Mouse (Mus musculus) forebrain, postnatal 0 days (tissue): ENCODE data around the gene Map4. TPM values are rescaled to one million over a fixed set of nuclear protein-coding genes. Genes with fewer than 3 reads are reported as not detected.
A peak's percentile ranks its signal among the peaks of the same experiment; 100 is the strongest.

Experiments
- ATAC-seq: fragments of 200-750 bp; cut with Nextera tagmentation; 2 replicates; pipeline ENCODE4 v1.8.0; 2017; ENCODE audit warnings: mild to moderate bottlenecking, moderate library complexity
- DNase-seq: peaks from one replicate; pipeline ENCODE4 v3.0.0-alpha.2; 2015
- H3K27ac ChIP-seq: fragments of 300-500 bp; sonication (generic); 2 replicates; pipeline ENCODE4 v1.5.1; 2014; ENCODE audit warnings: low read depth, mild to moderate bottlenecking, antibody characterized with exemption, low read length, moderate library complexity, mixed read lengths
- H3K27me3 ChIP-seq: fragments of 300-500 bp; sonication (generic); 2 replicates; pipeline ENCODE4 v1.6.1; 2014; ENCODE audit warnings: mild to moderate bottlenecking, low read length, mixed read lengths; ENCODE audit not compliant: insufficient read depth
- H3K36me3 ChIP-seq: fragments of 300-500 bp; sonication (generic); 2 replicates; pipeline ENCODE4 v1.6.1; 2014; ENCODE audit warnings: mild to moderate bottlenecking, moderate library complexity; ENCODE audit not compliant: insufficient read depth
- H3K4me1 ChIP-seq: fragments of 300-500 bp; sonication (generic); 2 replicates; pipeline ENCODE4 v1.6.1; 2014; ENCODE audit warnings: antibody characterized with exemption; ENCODE audit not compliant: insufficient read depth
- H3K4me2 ChIP-seq: fragments of 300-500 bp; sonication (generic); 2 replicates; pipeline ENCODE4 v1.6.1; 2014; ENCODE audit warnings: low read depth, mild to moderate bottlenecking, moderate library complexity
- H3K4me3 ChIP-seq: fragments of 300-500 bp; sonication (generic); 2 replicates; pipeline ENCODE4 v1.5.1; 2014; ENCODE audit warnings: low read depth, low read length, mixed read lengths
- H3K9ac ChIP-seq: fragments of 300-500 bp; sonication (generic); 2 replicates; pipeline ENCODE4 v1.6.1; 2014; ENCODE audit warnings: mild to moderate bottlenecking
- H3K9me3 ChIP-seq: fragments of 300-500 bp; sonication (generic); 2 replicates; pipeline ENCODE4 v1.6.1; 2016; ENCODE audit warnings: low read length
- CTCF ChIP-seq: sonication (generic); IDR thresholded peaks from 2 replicates; pipeline ENCODE4 v1.5.1; 2016; ENCODE audit warnings: antibody characterized with exemption, control low read depth, low read depth
- WGBS: fragments of 180-500 bp; shearing (Covaris S2); extraction: QIAGEN DNeasy Blood & Tissue Kit; methylation state at CpG from one replicate; pipeline ENCODE4 v1.1.7; 2014; 5-methylcytosine and 5-hydroxymethylcytosine counted together
- polyA plus RNA-seq: library from polyadenylated mRNA; unstranded; fragments of >200 nt; fragmentation: Nextera tagmentation; extraction: Ambion mirVana; gene quantifications from 2 replicates; pipeline ENCODE4 v1.2.1, GENCODE M21; 2015
- total RNA-seq: library from RNA; depleted of rRNA; stranded (reverse); fragments of >200 nt; gene quantifications from 2 replicates; pipeline ENCODE4 v1.2.3, GENCODE M21; 2014

Map4 gene
- total and polyA plus RNA-seq, 2 experiments from 2014 or later = 201 to 237 TPM

DNA sequence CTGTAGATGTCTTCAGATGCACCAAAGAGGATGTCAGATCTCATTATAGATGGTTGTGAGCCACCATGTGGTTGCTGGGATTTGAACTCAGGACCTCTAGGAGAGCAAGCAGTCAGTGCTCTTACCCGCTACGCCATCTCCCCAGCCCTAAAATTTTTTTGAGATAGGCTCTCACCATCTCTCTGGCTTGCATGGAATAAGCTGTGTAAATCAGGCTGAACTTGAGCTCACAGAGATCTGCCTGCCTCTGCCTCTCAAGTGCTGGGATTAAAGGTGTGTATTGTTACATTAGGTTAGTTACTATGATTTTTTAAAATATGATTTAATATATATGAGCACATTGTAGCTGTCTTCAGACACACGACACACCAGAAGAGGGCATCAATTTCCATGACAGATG is 2.1 kb upstream of the Map4 start:
- TF ChIP-seq CTCF = no peak
- no peak overlapping the region for H3K27ac ChIP-seq
- no peak for ATAC-seq

DNA sequence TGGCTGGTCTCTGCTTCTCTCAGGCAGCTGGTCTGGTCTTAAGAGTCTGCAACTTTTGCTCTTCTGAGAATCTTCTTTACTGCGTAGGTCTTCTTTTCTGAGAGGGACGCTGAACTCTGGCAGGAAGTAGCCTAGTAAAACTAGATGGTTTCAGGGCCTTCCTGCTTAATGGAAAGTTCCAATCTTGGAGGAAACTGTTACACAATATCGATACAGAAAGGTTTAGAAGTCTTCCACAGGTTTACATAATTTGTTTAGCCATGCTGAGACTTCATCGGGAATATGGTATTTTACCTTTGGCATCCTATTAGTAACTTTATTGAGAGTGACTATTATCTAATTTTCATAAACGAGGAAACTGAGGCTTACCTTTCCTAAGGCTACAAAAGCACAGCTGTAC is 1.2 kb upstream of the Map4 start:
- Histone ChIP-seq H3K27me3 (no peaks in the 10 kb centered on the region), H3K36me3 (no peaks in the 10 kb centered on the region), H3K4me2 (no peak overlapping the region), H3K27ac (no peak overlapping the region), H3K9me3 (no peaks in the 10 kb centered on the region), H3K9ac (no peak overlapping the region), H3K4me3 (no peak overlapping the region), H3K4me1 (peaks cover 5% of the 10 kb centered on the region; the same call in 1 of the 2 replicates)
- 95% methylated on average over 5 of the region's 5 CpGs for WGBS
- ATAC-seq = no peak
- no peak for TF ChIP-seq CTCF
- no peak for DNase-seq

More for the DNA sequence above, 2.1 kb upstream of the Map4 start:
- no peaks in the 10 kb centered on the region for H3K9me3 ChIP-seq
- peaks cover 5% of the 10 kb centered on the region; the same call in 1 of the 2 replicates for H3K4me1 ChIP-seq
- WGBS = 97% methylated on average over 3 of the region's 3 CpGs
- DNase-seq = no peak
- no peak overlapping the region for H3K4me2 ChIP-seq
- no peak overlapping the region for H3K4me3 ChIP-seq
- no peak overlapping the region for H3K9ac ChIP-seq
- no peaks in the 10 kb centered on the region for H3K27me3 ChIP-seq
- no peaks in the 10 kb centered on the region for H3K36me3 ChIP-seq

DNA sequence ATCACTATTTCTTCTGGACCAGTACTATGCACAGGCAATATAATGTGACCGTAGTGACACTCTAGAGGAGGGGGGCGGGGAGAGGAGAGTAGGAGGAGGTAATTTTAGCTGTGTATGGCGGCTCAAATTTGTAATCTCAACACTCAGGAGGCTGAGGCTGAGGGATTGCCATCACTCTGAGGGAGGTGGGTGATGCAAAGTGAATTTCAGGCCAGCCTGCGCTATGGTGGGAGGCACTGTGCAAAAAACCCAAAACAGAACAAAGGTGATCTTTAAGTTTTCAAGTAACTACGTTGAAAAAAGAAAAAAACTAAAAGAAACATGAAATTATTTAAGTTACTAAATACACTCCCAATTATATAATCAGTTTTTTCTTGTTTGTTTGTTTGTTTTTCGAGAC is 508 bp upstream of the Map4 start:
- DNase-seq = no peak
- peak overlapping the region; percentile 94 for H3K27ac ChIP-seq
- H3K4me2 ChIP-seq = peak overlapping the region; percentile 39
- H3K4me1 ChIP-seq = peaks cover 5% of the 10 kb centered on the region; the same call in 1 of the 2 replicates
- 75% methylated on average over 6 of the region's 6 CpGs for WGBS
- H3K27me3 ChIP-seq = no peaks in the 10 kb centered on the region
- no peak for TF ChIP-seq CTCF
- H3K4me3 ChIP-seq = peak overlapping the region; percentile 67
- ATAC-seq = no peak
- no peaks in the 10 kb centered on the region for H3K36me3 ChIP-seq
- H3K9me3 ChIP-seq = no peaks in the 10 kb centered on the region
- H3K9ac ChIP-seq = peak overlapping the region; percentile 69

DNA sequence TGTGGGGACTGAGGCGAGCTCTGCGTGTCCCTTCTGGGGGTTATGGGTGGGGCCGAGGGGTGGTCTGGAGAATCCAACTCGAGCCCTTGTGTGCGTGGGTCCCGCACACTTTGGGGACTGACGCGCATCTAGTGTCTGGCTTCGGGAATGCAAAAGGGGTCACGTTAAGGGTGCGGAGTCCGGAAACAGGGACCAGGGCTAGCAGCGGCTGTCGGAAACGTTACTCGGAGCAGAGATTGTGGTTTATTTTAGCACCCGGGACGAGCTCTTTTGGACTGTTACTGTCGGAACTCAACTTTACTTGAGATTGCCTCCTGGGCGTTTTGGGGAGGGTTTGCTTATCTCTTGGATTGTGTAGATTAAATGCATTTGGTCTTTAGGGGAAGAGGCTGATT is 1.1 kb downstream of the Map4 start:
- peak overlapping the region; percentile 94 for H3K27ac ChIP-seq
- no peaks in the 10 kb centered on the region for H3K9me3 ChIP-seq
- ATAC-seq (no peak), DNase-seq (peak; percentile 44)
- H3K4me1 ChIP-seq = peaks cover 5% of the 10 kb centered on the region; the same call in 1 of the 2 replicates
- TF ChIP-seq CTCF = no peak
- H3K4me2 ChIP-seq = peak overlapping the region; percentile 63
- peak overlapping the region; percentile 69 for H3K9ac ChIP-seq
- under 1% methylated on average over 20 of the region's 20 CpGs for WGBS
- H3K36me3 ChIP-seq = no peaks in the 10 kb centered on the region
- H3K4me3 ChIP-seq = peak overlapping the region; percentile 67
- H3K27me3 ChIP-seq = no peaks in the 10 kb centered on the region

DNA sequence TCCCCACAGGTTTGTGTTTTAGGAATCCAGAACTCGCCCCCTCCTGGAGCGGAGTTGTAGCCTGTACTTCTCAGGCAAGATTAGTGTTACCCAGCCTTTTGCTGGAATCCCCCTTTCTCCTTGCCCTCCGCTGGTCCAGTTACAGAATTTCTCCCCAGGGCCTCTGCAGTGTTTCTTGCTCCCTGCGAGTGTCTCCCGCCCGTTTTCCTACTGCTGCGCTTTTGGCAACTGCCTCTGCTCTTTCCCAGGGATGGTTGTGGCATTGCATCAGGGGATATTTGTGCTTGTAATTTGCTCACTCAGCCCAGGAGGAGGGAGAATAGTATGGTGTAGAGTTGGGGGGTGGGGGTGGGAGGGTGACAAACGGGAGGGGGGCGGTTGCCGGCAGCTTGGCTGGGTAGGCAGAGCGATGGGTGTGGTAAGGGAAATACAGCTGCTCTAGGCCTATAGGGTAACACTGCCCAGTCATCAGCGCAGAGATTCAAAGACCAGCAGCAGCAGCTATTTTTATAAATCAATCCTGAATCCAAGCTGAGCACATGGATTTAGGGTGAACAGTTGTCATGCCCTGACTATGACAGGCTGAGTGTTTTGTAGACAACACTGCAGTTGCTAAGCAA is 1.6 kb downstream of the Map4 start:
- peak overlapping the region; percentile 63 for H3K4me2 ChIP-seq
- peak overlapping the region; percentile 69 for H3K9ac ChIP-seq
- H3K36me3 ChIP-seq = no peaks in the 10 kb centered on the region
- no peaks in the 10 kb centered on the region for H3K27me3 ChIP-seq
- peaks cover 5% of the 10 kb centered on the region; the same call in 1 of the 2 replicates for H3K4me1 ChIP-seq
- 1% methylated on average over 12 of the region's 12 CpGs for WGBS
- TF ChIP-seq CTCF = peak; percentile 41; the same call in 1 of the 2 replicates
- ATAC-seq = no peak
- no peaks in the 10 kb centered on the region for H3K9me3 ChIP-seq
- peak overlapping the region; percentile 67 for H3K4me3 ChIP-seq
- DNase-seq = peak; percentile 66
- H3K27ac ChIP-seq = peak overlapping the region; percentile 94

DNA sequence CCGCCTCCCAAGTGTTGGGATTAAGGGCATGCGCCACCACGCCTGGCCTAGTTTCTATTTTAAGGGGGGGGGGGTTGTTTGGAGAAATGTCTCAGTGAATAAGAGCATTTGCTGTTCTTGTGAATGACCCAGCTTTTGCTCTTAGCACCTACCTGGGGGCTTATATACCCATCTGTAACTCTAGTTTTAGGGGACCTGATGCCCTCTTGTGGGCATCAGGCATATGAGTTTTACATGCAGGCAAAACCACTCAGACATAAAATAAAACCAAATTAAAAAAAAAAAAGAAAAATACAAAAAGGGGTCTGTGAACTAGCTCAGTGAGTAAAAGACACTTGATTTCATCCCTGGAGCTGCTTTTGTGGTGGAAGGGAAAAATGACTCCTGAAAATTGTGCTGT is 8.1 kb downstream of the Map4 start:
- WGBS = 99% methylated on average over 3 of the region's 3 CpGs
- H3K9ac ChIP-seq = no peak overlapping the region

DNA sequence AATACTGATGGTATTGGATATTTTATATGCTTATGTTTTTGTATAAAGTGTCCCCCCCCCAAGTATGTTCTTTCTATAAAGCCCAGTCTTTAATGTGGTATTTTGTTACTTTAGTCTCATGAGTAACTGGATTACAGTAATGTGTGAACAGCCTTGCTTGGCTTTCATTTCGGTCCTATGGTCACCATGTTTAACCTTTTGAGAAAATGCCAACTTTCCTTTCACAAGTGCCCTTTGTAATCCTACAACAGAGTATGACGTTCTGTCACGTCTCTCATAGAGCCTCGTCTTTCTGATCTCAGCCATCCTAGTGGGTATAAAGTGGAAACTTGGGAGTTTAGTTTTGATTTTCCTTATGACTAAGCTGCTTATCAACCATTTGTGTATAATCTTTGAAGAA is 11.5 kb downstream of the Map4 start:
- no peaks in the 10 kb centered on the region for H3K36me3 ChIP-seq
- 60% methylated on average over 4 of the region's 4 CpGs for WGBS
- H3K4me2 ChIP-seq = no peak overlapping the region
- no peaks in the 10 kb centered on the region for H3K9me3 ChIP-seq
- H3K4me3 ChIP-seq = no peak overlapping the region
- H3K4me1 ChIP-seq = no peaks in the 10 kb centered on the region
- DNase-seq (no peak), ATAC-seq (no peak)
- TF ChIP-seq CTCF = no peak
- no peak overlapping the region for H3K27ac ChIP-seq
- no peak overlapping the region for H3K9ac ChIP-seq
- no peaks in the 10 kb centered on the region for H3K27me3 ChIP-seq

More for the DNA sequence above, 8.1 kb downstream of the Map4 start:
- no peak for ATAC-seq
- Histone ChIP-seq H3K27me3 (no peaks in the 10 kb centered on the region), H3K4me1 (no peaks in the 10 kb centered on the region), H3K36me3 (no peaks in the 10 kb centered on the region), H3K27ac (no peak overlapping the region), H3K4me2 (no peak overlapping the region), H3K4me3 (no peak overlapping the region), H3K9me3 (no peaks in the 10 kb centered on the region)
- DNase-seq = no peak
- peak; percentile 20; the same call in 1 of the 2 replicates for TF ChIP-seq CTCF
